Mouse (Mus musculus): ENCODE measurements around the gene Gm13119. TPM values are rescaled to one million over a fixed set of nuclear protein-coding genes. Genes with fewer than 3 reads are reported as not detected.
"Not testable (repeated sequence)": the region's sequence is repeated elsewhere in the genome, so short reads cannot be mapped to it uniquely, and the experiment has no call there.

Gene Gm13119
- polyA plus RNA-seq (2015; fragmentation: Nextera tagmentation; extraction: Ambion mirVana) = not detected in 2 replicates

DNA sequence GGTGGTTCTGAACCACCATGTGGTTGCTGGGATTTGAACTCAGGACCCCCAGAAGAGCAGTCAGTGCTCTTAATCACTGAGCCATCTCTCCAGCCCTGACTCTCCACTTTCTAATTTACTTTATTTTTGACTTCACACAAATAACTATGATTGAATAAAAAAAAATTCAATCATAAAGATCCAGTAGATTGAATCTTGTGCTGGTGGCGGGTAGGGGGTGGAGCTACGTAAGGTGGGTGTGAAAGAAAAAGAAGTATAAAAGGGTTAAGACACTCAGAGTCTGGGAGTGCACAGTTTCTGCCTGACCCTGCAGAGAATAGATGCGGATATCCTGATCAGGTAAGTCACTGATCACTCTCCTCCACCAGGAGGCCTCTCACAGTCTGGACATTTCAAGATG is at the start of gene Gm13119:
Gm13119 (plus strand) TSS at position 301 of the 400 bp plus-strand sequence.
- DNase-seq (ENCODE audit: low spot score) = not testable (repeated sequence)

- DNase-seq (ENCODE audit: low spot score) = not testable (repeated sequence)
These were observed 44.9 kb upstream of the Gm13119 start for GRCm38 (mm10) chr4:144312666-144313460.

GRCm38 (mm10) chr4:144329949-144330348 is 27.8 kb upstream of the Gm13119 start, which contains the start of gene Gm13128:
TSS of gene Gm13128 (plus strand) at chr4:144330249.
- not testable (repeated sequence) for DNase-seq (ENCODE audit: low spot score)

DNA sequence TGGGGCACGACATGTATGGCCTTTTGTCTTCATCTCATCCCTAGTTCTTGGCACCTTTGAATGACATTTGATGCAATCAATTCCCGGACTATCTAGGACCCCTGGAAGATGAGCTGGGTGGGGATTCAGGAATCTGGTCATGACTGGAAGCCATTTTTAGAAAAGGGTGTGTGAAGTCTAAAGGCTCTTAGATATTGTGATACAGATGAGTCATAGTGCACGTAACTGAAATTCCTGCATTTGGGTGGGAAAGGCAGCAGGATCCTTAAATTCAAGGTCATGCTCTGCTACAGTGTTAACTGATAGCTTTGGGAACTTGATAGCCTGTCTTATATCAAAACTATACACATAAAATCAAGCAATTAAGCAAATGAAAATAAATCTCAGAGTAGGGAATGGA is 21.9 kb upstream of the Gm13119 start:
- not testable (repeated sequence) for DNase-seq (ENCODE audit: low spot score)

DNA sequence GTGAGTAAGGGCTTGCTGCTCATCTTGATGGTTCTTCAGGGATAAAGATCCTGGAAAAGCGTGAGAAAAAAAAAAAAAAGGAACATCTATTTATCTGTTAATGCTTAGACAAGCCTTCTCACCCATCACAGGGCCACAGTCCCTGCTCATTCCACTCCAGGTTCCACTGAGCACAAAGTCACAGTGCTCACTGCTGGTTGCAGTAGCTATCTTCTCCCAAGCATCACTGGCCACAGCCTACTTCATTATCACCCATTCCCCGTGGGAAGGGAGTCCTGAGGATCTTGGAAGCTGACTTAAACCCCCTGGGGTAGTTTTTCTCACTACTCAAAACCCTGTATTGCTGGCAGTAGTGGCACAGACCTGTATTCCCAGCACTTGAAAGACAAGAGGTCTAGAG is 20.2 kb downstream of the Gm13119 start, which contains the start of gene Pramef20:
Pramef20 (minus strand) TSS at position 23 of the 400 bp plus-strand sequence.
- no peak for DNase-seq (ENCODE audit: low spot score)

- no peak for DNase-seq (ENCODE audit: low spot score)
These were observed 38.6 kb downstream of the Gm13119 start for GRCm38 (mm10) chr4:144396316-144396715.

DNA sequence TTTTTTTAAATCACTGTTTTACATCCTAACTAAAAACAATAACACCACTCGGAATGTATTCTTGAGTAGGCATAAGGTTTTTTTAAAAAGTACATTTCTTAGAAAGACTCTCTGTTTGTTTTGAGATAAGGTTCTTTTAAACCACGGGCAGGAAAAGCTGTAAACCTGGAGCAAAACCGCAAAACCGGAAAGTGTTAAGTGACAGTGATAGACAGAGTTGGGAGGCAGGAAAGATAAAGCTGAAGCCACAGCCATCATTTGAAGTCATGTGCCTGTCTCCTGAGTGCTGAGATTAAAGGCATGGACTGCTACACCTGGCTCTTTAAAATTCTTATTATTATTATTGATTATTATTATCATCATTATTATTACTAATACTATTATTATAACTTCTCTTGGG is 45.0 kb downstream of the Gm13119 start:
- DNase-seq (ENCODE audit: low spot score) = no peak

DNA sequence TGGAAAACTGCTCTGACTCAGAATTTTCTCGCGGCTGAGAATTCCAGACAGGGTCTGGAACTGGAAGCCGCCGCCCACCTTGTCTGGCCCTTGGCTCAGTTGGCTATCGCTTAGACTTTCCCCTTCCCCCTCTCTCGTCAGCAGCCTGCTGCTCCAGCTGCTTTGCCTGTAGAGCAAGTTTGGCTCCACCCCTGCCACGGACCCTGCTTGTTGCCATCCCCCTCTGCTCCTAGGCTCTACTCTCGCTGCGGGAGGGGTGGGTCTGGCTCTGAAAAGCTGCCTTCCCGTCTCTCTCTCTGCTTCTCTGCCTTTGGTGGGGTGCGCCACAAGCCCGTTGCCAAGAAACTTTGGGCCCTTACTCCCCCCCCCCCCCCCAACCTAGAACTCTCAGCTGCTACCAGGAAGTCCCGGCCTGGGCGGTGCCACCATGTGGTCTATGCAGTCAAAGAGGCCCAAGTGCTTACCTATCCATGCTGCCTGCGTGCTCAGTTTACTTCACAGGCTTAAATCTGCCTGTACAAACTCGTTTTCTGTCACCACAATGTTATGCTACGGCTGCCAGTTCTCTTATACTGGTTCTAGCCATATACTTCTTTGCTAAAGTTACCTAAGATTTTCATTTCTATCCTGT is 46.8 kb downstream of the Gm13119 start:
- DNase-seq (ENCODE audit: low spot score) = peak; percentile 18

DNA sequence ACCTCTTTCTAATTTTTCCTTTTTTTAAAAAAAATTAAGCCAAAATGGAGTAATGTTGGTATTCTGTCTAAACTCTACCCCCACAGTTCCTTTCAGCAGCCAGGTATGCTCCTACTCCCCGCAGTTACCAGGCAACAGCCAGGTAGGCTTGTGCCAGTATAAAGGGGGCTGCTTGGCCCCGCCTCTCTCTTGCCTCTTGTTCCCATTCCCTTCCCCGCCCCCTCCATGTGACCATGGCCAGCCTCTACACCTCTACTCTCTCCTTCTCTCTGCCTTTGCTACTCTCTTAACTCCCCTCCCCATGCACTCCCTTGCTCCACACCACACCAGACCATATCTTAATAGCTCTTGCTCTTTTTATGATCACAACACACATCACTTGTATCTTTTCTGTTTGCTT is 48.5 kb downstream of the Gm13119 start:
- DNase-seq (ENCODE audit: low spot score) = no peak

DNA sequence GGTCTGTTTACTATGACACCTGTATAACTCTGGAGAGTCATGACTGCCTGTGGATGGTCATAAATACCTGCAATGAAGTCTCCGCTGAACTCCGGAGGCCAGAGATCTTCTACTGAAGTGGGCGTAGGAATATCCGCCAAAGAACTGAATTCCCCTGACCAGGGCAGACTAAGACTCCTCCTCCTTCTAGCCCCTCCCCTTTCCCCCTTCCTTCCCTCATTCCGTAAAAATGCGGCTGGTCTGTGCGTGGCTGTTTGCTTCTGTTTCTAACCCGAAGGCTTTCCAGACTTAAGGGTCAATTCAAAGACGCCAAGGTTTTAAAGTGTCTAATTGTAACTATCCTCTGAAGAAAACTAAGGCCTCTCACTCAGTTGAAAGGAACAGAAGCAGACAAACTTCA is 50.5 kb downstream of the Gm13119 start, which contains the start of gene Pramef12:
Pramef12 (minus strand) TSS at position 175 of the 400 bp plus-strand sequence.
- no peak for DNase-seq (ENCODE audit: low spot score)

Other genes starting within 250 kb of the Gm13119 start
- gene Oog3, start 195.3 kb upstream of the Gm13119 start, polyA plus RNA-seq (2015; fragmentation: Nextera tagmentation; extraction: Ambion mirVana) = not detected in 2 replicates
- gene Oog2, start 167.2 kb upstream of the Gm13119 start, polyA plus RNA-seq (2015; fragmentation: Nextera tagmentation; extraction: Ambion mirVana) = not detected in 2 replicates
- gene C87977, start 144.6 kb upstream of the Gm13119 start, polyA plus RNA-seq (2015; fragmentation: Nextera tagmentation; extraction: Ambion mirVana) = not detected in 2 replicates
- gene Pramel5, start 77.5 kb upstream of the Gm13119 start, polyA plus RNA-seq (2015; fragmentation: Nextera tagmentation; extraction: Ambion mirVana) = 0.06 TPM in 1 of 2 replicates, not detected in the other
- gene Gm13128, start 27.7 kb upstream of the Gm13119 start, polyA plus RNA-seq (2015; fragmentation: Nextera tagmentation; extraction: Ambion mirVana) = 0.06 TPM in 1 of 2 replicates, not detected in the other
- gene Pramef20, start 20.0 kb downstream of the Gm13119 start, polyA plus RNA-seq (2015; fragmentation: Nextera tagmentation; extraction: Ambion mirVana) = not detected in 2 replicates
- 0.06 and 0.09 TPM in 2 replicates for gene Pramef12, start 50.5 kb downstream of the Gm13119 start, polyA plus RNA-seq (2015; fragmentation: Nextera tagmentation; extraction: Ambion mirVana)
- gene 1700012P22Rik, start 80.8 kb downstream of the Gm13119 start, polyA plus RNA-seq (2015; fragmentation: Nextera tagmentation; extraction: Ambion mirVana) = 0.13 TPM in 1 of 2 replicates, not detected in the other
- gene Gm9944, start 95.4 kb downstream of the Gm13119 start, polyA plus RNA-seq (2015; fragmentation: Nextera tagmentation; extraction: Ambion mirVana) = not detected in 2 replicates
- gene Aadacl3, start 105.8 kb downstream of the Gm13119 start, polyA plus RNA-seq (2015; fragmentation: Nextera tagmentation; extraction: Ambion mirVana) = not detected in 2 replicates
- not detected in 2 replicates for gene 9430007A20Rik, start 161.9 kb downstream of the Gm13119 start, polyA plus RNA-seq (2015; fragmentation: Nextera tagmentation; extraction: Ambion mirVana)
- gene Gm13124, start 207.2 kb downstream of the Gm13119 start, polyA plus RNA-seq (2015; fragmentation: Nextera tagmentation; extraction: Ambion mirVana) = not detected in 2 replicates